Mouse (Mus musculus): ENCODE measurements at regions not wholly inside any gene's neighbourhood (a gene's known extent, or its start where the extent isn't known, plus 50 kb on each side); places are given as distances from the start of the nearest gene placed in this dataset.

GRCm38 (mm10) chr3:51092079-51093028 lies 131.9 kb upstream of the Noct start:
- no peak for DNase-seq

- DNase-seq = no peak
Measured at GRCm38 (mm10) chr3:51095847-51096447, 128.3 kb upstream of the Noct start.

DNA sequence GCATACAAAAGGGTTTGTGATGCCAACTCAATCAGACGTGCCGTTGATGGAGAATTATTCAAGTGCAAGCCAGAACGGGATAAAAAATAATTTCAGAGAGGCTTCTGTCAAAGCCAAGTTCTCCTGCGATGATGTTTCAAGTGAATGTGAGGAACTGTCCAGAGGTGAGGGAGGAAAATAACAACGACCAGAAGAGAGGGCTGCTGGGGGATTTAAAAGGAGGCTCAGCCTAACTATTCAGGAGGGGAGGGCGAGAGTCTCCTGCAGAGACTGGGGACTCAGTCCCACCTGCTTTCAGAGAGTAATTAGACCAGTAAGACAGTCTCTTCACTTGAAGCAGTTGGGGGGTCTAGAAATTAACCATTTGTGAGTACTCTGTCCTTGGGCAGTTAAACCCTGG lies 127.7 kb upstream of the Noct start:
- no peak for DNase-seq

DNA sequence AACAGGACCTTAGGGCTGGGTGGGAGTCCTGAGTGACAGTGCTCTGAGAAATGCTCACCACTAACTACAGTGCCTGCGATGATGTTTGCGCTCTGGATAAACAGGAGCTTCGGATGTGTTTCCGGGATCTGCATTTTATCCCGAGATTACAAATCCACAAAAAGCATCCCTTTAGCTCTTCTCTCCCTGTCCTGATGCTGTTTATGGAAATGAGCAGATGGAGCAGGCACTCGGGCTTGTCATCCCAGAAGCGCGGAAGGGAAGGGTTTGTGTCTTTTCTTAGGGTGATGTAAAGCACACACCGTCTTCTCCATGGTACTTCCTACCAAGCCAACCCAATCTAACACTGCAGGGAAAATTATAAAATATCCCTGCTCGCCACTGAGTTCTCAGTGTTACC lies 126.9 kb upstream of the Noct start:
- no peak for DNase-seq

DNA sequence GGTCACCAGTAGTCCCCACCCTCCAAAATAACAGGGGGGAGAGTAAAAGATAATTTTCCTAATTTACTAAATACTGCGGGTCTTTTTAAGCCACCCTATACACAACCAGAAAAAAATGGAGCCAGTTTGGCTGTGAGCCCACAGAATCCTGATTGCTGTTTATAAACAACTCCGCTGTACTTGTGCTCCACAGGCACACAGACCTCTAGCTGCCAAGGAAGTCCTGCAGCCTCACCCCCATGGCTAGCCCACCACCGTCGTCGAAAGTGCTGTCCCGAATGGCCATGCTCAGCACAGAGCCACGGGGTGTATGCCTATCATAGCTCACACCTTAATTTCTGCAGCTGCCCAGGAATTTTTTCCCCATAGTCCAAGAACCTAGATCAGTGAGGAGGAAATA lies 124.3 kb upstream of the Noct start:
- peak; percentile 42 to 68 for DNase-seq

GRCm38 (mm10) chr3:51108639-51109202 lies 115.5 kb upstream of the Noct start:
- no peak for DNase-seq

- no peak for DNase-seq
Measured at GRCm38 (mm10) chr3:51111241-51111640, 113.0 kb upstream of the Noct start.

DNA sequence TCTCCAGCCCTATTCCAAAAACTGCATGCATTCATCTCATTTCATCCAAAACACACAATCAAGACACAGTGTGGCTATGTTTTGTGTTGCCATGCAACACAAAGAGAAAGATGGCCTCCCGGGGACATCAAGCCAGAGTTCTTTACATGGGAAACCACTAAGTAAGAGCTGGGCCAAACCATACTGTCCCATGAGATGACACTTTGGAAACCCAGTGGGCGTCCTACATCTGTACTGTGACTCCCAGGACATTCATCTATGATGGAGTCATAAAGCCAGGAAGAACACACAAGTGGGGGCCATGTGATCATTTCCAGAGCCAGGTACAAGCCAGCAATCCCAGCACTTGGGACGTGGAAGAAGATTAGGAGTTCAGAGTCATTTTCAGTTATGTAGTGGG lies 111.9 kb upstream of the Noct start:
- no peak for DNase-seq

GRCm38 (mm10) chr3:51115921-51116320 lies 108.3 kb upstream of the Noct start:
- no peak for DNase-seq

- peak in 1 of 2 experiments; percentile 36 for DNase-seq
Measured at GRCm38 (mm10) chr3:51118706-51119105, 105.5 kb upstream of the Noct start.

DNA sequence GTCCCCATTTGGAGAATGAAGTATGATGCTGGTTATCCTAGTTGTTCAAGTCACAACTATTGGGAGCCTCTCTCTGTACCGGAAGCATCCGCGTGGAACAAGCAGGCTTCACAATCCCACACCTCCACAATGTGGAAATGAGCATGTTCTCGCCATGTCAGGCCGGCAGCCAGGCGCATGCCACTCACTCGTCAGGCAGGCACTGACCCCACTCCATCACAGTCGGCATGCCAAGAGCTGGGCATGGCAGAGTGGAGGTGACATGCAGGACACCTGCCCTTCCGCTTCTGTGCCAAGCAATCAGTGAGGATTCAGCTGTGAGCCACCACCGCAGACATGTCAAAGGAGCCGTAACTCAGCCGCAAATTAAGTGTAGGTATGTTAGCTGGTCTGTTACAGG lies 103.7 kb upstream of the Noct start:
- DNase-seq = no peak

DNA sequence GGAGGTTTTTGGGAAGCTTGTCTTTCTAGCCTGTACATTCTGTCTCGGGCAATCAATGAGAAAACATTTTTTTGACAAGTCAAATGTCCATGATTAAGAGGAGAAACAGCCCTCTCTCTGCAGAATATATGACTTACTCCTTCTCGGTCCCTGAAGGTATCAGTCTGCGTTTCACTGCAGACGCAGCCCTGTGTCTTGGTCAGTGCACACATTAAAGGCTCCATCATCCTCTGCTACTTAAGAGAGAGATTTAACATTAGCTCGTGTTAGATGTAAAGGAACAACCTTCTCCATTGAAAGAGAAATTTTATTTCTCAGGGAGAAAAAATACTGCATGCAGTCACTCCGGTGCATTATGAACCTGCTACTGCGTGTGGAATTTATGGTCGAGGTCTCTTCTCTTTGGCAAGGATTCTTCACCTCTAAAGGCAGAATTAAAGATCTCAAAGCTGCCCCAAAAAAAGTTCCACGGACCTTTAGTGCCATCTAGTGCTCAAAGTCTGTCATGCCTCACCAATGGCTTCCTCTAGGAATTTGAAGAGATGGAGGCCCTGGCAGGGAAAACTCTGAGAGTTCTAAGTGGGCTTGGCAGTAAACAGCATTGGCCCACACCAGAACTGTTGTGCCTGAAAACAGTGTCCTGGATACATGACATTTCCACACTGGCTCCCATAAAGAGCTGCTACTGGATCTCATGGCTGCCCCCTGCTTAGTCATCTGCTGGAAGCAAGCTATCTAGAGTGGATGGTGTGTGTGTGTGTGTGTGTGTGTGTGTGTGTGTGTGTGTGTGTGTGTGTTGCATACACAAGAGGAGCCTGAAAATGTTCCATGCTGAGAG lies 102.3 kb upstream of the Noct start:
- DNase-seq = peak; percentile 53 to 78

- DNase-seq = no peak
Measured at GRCm38 (mm10) chr3:51122541-51122935, 101.7 kb upstream of the Noct start.

DNA sequence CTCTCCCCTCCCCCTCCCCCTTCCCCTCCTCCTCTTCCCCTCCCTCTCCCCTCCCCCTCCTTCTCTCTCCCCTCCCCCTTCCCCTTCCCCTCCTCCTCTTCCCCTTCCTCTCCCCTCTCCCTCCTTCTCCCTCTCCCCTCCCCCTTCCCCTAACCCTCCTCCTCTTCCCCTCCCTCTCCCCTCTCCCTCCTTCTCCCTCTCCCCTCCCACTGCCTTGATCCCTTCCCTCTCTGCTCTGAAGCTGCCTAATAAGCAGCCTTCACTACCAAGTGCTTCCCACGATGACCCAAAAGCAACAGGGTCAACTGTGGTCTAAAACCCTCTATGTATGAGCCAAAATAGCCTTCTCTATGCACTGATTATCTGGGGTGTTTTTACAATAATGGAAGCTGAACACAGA lies 96.4 kb upstream of the Noct start:
- DNase-seq = no peak

DNA sequence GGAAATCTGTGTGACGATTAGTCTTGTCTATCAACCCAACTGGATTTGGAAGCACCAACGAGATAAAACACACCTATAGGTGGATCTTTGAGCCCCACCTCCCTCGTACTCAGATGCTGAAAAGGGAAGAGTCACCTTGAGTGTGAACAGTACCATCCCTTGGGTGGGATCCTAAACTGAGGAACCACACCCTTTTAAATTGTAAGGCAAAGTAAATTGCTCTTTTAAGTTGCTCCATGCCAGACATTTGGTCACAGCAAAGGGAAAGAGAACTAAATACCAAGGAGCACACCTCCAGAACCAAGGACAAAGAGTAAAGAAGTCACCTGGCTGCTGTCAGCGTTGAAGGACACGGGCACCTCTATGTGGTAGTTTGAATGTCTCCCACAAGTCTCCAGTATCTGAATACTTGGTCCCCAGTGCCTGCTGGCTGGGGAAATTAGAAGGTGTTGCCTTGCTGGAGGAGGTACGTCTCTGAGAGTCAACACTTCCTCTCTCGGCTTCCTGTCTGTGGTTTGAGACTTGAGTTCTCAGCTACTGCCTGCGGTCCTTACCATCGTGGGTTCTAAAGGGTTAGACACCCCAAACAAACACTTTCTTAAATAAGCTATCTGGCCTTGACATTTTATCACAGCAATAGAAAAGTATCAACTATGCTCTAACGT lies 95.6 kb upstream of the Noct start:
- DNase-seq = no peak

GRCm38 (mm10) chr3:51130709-51131108 lies 93.5 kb upstream of the Noct start:
- peak in 1 of 2 experiments; percentile 38 for DNase-seq

- no peak for DNase-seq
Measured at GRCm38 (mm10) chr3:51131341-51131740, 92.9 kb upstream of the Noct start.

- no peak for DNase-seq
Measured at GRCm38 (mm10) chr3:51132736-51133135, 91.5 kb upstream of the Noct start.

- no peak for DNase-seq
Measured at GRCm38 (mm10) chr3:51135581-51135980, 88.7 kb upstream of the Noct start.

DNA sequence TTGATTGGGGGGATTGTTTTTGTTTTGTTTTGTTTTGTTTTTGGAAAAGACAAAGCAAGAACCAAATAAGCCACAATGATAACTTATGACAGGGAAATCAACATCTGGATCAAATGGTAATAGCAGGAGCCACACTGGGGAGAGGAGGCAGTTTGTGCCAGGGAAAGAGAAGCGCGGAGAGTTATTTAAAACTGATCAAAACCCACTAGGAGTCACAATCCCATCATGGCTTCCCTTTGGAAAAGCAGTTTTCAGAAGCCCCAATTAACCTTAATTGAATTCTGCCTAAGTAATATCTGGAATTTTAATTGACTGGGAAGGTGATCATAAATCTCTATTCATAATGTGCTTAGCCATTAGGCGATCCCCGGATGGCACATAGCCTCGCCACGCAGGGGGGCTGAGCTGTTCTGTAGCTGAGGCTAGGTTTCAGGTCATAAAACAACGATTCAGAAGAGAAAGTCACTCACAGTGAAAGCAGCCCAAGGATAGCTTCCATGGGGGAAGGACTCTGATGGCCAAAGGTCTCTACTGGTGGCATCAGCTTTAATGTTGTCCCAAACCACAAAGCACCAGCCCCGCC lies 86.4 kb upstream of the Noct start:
- DNase-seq = no peak

- DNase-seq = no peak
Measured at GRCm38 (mm10) chr3:51145985-51146384, 78.3 kb upstream of the Noct start.

- DNase-seq = no peak
Measured at GRCm38 (mm10) chr3:51150012-51150411, 74.2 kb upstream of the Noct start.

Data from lung, postnatal 4 days (tissue).